Mouse (Mus musculus) erythroblast, embryonic 14.5 days (primary cell): Measurements from ENCODE around the gene Hdac5. TPM values are rescaled to one million over a fixed set of nuclear protein-coding genes. Genes with fewer than 3 reads are reported as not detected.
"Not testable (repeated sequence)": the region's sequence is repeated elsewhere in the genome, so short reads cannot be mapped to it uniquely, and the experiment has no call there.

Experiments used
- H3K27me3 ChIP-seq: 2 replicates; pipeline ENCODE4 v1.6.1; 2012; ENCODE audit warnings: inconsistent platforms; ENCODE audit not compliant: control insufficient read depth
- H3K36me3 ChIP-seq: 2 replicates; pipeline ENCODE4 v1.6.1; 2012; ENCODE audit warnings: mild to moderate bottlenecking, inconsistent platforms; ENCODE audit not compliant: control insufficient read depth
- H3K4me1 ChIP-seq: 2 replicates; pipeline ENCODE4 v1.6.1; 2012; ENCODE audit warnings: inconsistent platforms; ENCODE audit not compliant: control insufficient read depth
- H3K4me3 ChIP-seq: replicated peaks from 2 replicates; pipeline ENCODE3; 2012; ENCODE audit warnings: moderate library complexity, mild to moderate bottlenecking, inconsistent platforms
- H3K9me3 ChIP-seq: 2 replicates; pipeline ENCODE4 v1.6.1; 2012; ENCODE audit warnings: low read length, inconsistent platforms, mixed read lengths; ENCODE audit not compliant: control insufficient read depth
- GATA1 ChIP-seq: IDR thresholded peaks from 2 replicates; pipeline ENCODE4 v1.6.1; 2012; ENCODE audit warnings: low read length, inconsistent platforms, mixed read lengths
- TAL1 ChIP-seq: IDR thresholded peaks from 3 replicates; pipeline ENCODE4 v1.6.1; 2012; ENCODE audit warnings: low read length, inconsistent platforms, mixed read lengths
- polyA plus RNA-seq: library from polyadenylated mRNA; stranded (reverse); fragments of >175 nt; gene quantifications from 2 replicates; pipeline ENCODE4 v1.2.3, GENCODE M21; 2012

Gene Hdac5
- polyA plus RNA-seq, 1 experiment, result 4.3 TPM

DNA sequence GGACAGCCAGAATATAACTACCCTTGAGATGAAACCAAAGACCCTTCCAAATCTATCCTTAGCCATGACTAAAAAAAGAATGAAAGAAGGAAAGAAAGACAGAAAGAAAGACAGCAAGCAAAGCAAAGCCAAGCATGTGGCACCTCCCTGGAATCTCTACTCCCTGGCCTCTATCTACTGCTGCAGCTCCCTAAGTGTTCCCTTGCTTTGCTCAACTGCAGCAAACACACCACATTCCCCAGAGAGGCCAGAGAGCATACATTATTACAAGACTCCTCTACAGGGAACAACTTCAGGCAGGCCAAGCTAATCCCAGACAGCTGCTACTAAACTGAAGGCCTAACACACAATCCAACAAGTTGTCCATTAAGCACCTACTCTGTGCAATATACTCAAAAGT lies 50.1 kb downstream of the Hdac5 start:
- TF ChIP-seq GATA1 (no peak), TAL1 (no peak)
- Histone ChIP-seq H3K27me3 (no peaks in the 10 kb centered on the region), H3K9me3 (no peaks in the 10 kb centered on the region), H3K36me3 (peaks cover 79% of the 10 kb centered on the region), H3K4me3 (no peak overlapping the region), H3K4me1 (peaks cover 25% of the 10 kb centered on the region)

DNA sequence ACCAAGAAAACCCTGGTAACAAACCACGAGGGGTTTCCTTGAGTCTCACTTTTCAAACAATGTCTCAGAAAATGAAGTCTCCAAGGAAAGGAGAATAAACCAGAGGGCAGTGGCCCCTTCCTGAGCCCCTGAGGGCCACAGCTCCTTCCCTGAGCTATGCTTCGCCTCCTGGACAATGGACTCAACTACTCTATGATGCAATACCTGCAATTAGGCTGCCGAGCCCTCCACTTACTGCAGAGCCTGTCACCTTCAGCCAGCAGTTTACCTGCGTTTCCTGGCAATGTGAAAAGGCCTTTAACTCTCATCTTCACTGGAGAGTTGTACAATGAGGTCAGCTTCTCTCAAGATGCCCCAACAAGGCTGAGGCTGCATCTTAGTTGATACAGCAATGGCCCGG lies 61.3 kb downstream of the Hdac5 start:
- TF ChIP-seq TAL1 (no peak), GATA1 (no peak)
- Histone ChIP-seq H3K36me3 (peaks cover 87% of the 10 kb centered on the region), H3K4me1 (peaks cover 14% of the 10 kb centered on the region), H3K9me3 (no peaks in the 10 kb centered on the region), H3K4me3 (no peak overlapping the region), H3K27me3 (no peaks in the 10 kb centered on the region)

DNA sequence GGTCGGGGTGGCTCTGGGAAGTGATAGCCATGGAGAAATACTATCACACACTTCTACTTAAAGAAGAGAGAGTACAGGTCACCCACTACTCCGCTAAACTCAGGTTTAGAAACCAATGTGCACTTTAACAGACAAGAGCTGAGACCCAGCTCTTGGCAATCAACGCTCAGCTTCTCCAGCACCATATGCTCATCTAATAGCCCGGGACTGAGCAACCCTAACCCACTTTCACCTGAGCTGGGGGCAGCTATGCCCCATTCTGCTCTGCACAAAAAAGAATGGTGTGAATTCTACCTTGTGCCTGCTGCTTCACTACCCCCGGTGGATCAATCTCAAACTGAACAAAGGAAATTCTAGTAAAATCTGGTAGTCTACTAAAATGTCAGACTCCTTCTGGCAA lies 62.4 kb downstream of the Hdac5 start:
- Histone ChIP-seq H3K9me3 (no peaks in the 10 kb centered on the region), H3K27me3 (no peaks in the 10 kb centered on the region), H3K36me3 (peaks cover 87% of the 10 kb centered on the region), H3K4me1 (peaks cover 14% of the 10 kb centered on the region), H3K4me3 (no peak overlapping the region)
- no peak for TF ChIP-seq TAL1
- TF ChIP-seq GATA1, result no peak

DNA sequence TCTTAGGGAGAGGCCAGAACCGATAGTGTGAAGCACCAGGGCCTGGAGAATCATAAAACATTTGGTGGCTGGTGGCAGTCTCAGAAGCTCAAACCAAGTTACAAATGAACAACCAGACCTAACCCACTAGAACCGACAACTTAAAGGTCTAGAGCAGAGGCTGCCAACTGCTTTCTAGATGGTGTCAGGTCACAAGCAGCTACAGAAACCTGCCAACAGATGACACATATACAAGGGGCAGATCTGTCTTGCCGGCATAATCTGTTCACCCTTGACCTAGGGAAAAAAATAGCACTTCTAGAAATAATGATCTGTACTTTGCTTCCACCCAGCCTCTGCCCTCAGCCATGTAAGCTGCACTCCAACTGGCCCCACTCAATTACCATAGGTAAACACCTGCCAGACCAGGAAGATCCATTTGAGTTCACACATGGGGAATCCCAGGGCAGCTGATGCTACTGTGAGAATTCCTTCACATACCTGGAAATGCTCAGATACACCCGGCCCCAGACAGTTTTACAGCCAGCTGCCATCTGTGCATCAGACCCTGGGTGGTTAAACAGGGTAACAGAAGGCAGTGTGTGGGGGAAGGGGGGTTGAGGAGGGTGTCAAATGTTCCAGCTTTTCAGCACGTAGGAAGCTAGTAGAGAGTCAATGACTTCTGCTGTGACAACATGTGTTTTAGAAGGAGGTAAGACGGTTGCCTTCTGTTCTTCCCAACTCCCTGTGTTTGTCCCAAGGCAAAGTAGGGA lies 63.8 kb downstream of the Hdac5 start:
- Histone ChIP-seq H3K36me3 (peaks cover 94% of the 10 kb centered on the region), H3K27me3 (no peaks in the 10 kb centered on the region), H3K9me3 (no peaks in the 10 kb centered on the region), H3K4me1 (peaks cover 14% of the 10 kb centered on the region), H3K4me3 (no peak overlapping the region)
- TF ChIP-seq TAL1 (no peak), GATA1 (no peak)

DNA sequence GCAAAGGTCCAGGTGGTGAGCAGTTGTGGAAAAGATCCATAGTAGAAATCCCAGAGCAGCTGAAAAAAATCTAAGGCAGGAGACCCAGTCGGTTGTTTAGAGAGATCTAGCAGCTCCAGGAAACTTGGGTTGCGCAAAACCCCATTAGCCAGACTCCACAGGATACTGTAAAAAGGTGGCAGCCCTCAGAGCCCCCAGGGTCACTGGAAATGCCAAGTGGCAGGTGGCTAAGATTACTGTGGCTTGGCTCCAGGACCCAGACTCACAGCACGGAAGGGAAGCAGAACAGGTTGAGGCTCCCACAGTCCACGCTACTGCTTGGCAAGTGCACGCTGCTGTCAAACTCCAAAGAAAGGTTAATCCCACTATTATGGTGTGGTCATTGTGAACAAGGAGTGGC lies 70.2 kb downstream of the Hdac5 start:
- no peak overlapping the region for H3K4me3 ChIP-seq
- H3K27me3 ChIP-seq, result peaks cover 5% of the 10 kb centered on the region; the same call in 1 of the 2 replicates
- H3K9me3 ChIP-seq, result no peaks in the 10 kb centered on the region
- peaks cover 21% of the 10 kb centered on the region for H3K4me1 ChIP-seq
- H3K36me3 ChIP-seq, result peaks cover 36% of the 10 kb centered on the region
- no peak for TF ChIP-seq GATA1
- no peak for TF ChIP-seq TAL1

DNA sequence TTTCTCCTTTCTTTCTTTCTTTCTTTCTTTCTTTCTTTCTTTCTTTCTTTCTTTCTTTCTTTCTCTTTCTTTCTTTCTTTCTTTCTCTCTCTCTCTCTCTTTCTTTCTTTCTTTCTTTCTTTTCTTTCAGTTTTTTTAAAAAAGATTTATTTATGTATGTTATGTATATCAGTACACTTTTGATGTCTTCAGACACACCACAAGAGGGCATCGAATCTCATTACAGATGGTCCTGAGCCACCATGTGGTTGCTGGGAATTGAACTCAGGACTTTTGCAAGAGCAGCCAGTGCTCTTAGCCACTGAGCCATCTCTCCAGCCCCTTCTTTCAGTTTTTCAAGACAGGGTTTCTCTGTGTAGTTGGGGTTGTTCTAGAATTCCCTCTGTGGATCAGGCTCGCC lies 71.9 kb downstream of the Hdac5 start:
- H3K9me3 ChIP-seq, H3K4me3 ChIP-seq, H3K27me3 ChIP-seq: not testable (repeated sequence)
- peaks cover 36% of the 10 kb centered on the region for H3K36me3 ChIP-seq
- peaks cover 26% of the 10 kb centered on the region for H3K4me1 ChIP-seq

DNA sequence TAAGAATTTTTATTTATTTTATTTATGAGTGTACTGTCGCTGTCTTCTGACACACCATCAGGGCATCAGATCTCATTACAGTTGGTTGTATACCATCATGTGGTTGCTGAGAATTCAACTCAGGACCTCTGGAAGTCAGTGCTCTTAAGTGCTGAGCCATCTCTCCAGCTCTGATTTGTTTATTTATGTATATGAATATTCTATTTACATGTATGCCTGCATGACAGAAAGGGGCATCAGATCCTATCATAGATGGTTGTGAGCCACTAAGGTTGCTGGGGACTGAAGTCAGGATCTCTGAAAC lies 73.2 kb downstream of the Hdac5 start:
- peaks cover 26% of the 10 kb centered on the region for H3K4me1 ChIP-seq

DNA sequence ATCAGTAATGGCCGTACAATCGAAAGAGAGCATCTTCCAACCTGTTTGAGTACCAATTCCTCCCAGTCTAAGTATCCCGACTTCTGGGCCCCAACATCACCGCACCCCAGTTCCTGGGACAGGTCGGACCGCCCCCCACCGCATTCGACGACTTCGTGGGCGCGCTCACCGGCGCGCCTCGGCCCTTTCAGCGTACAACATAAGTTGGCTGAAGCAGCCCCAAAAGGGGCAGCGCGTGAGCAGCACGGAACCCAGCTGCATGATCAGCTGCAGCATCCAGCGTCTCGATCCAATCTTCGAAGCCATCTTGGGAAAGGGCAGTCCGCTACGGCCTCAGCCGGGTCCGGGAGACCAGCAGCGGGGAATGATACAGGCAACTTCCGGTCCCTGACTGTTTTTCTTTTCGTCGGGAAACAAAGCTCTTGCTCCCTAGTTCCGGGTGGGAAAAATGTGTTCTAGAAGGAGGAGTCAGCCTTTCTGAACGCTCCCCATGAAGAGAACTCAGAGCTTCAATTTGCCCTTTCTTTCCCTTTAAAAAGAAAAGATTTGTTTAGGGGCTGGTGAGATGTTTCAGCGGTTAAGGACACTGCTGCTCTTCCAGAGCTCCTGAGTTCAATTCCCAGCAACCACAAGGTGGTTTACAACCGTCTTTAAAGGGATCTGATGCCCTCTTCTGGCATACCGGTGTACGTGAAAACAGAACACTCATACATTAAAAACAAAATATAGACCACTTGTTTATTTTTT lies 73.8 kb downstream of the Hdac5 start, which contains the start of gene Tmem101:
Tmem101 (minus strand) TSS at position 366 of the 747 bp plus-strand sequence.
- peaks cover 32% of the 10 kb centered on the region for H3K36me3 ChIP-seq
- H3K4me3 ChIP-seq, result peak within 1 kb of the TSS; percentile 86
- TF ChIP-seq TAL1 (no peak), GATA1 (0 out of 2 replicates have a peak, but pooled peaks have one; percentile 12)
- no peaks in the 10 kb centered on the region for H3K9me3 ChIP-seq
- H3K4me1 ChIP-seq, result peaks cover 26% of the 10 kb centered on the region
- H3K27me3 ChIP-seq, result peaks cover 5% of the 10 kb centered on the region; the same call in 1 of the 2 replicates

More for the DNA sequence above, 73.2 kb downstream of the Hdac5 start:
- Histone ChIP-seq H3K9me3 (no peaks in the 10 kb centered on the region), H3K36me3 (peaks cover 33% of the 10 kb centered on the region), H3K27me3 (peaks cover 5% of the 10 kb centered on the region; the same call in 1 of the 2 replicates), H3K4me3 (peak overlapping the region; percentile 86)
- no peak for TF ChIP-seq GATA1
- no peak for TF ChIP-seq TAL1

DNA sequence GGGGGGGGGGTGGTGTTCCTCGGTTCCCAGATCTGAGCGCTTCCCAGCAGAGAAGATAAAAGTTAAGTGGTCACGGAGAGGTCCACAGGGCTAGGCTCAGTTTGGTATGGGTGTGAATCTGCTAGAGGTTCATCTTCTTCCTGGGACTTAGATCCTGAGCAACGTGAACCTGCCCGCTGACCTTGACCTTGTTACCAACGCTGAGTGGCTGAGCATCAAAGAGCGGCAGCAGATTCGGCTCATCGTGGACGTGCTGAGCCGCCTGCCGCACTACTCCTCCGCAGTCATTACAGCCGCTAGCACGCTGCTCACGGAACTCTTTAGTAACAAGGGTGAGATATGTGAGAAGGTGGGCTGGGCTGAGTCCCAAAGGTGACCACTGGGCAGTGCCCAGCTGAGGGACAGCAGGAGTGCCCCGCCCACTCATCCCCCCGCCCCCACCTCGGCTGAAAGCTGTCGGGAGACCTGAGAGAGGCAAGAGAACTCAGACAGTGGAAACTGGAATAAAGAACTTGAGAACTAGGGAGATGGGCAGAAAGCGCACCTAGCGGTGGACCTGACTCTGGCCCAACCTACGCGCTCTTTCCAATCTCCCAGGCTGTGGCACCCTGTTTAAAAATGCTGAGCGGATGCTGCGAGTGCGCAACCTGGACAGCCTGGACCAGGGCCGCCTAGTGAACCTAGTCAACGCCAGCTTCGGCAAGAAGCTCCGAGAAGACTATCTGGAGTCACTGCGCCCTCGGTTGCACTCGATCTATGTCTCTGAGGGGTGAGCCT lies 82.6 kb downstream of the Hdac5 start:
- H3K9me3 ChIP-seq, result no peaks in the 10 kb centered on the region; the same call in 1 of the 2 replicates
- H3K4me1 ChIP-seq, result peaks cover 26% of the 10 kb centered on the region
- H3K36me3 ChIP-seq, result peaks cover 22% of the 10 kb centered on the region
- TF ChIP-seq GATA1 (no peak), TAL1 (no peak)
- peaks cover 63% of the 10 kb centered on the region for H3K27me3 ChIP-seq
- peak overlapping the region; percentile 66 for H3K4me3 ChIP-seq
